Mouse (Mus musculus): ENCODE data around the gene Hipk3. TPM values are rescaled to one million over a fixed set of nuclear protein-coding genes. Genes with fewer than 3 reads are reported as not detected.

Gene Hipk3
- total RNA-seq, 1 experiment = 11.1 TPM

DNA sequence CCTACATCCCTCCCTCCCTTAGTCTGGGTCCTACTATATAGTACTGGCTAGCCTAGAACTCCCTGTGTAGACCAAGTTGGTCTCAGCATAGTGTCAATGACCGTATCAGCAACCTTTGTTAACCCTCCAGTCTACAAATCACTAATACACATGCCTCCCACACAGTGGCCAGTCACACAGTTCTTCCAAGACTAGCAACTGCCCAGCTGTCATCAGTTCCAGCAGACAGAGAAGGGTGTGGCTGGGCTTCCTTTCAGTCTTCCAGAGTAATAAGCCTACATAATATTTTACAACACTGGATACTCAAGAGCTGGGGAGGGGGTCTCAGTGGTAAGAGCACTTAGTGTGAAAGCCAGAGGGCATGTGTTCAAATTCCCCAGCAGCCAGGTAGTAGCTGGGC, 74.2 kb downstream of the Hipk3 start:
- no peak overlapping the region for H3K9ac ChIP-seq (ENCODE audit: insufficient read depth, low read depth, low read length, poor library complexity, severe bottlenecking)
- no peak overlapping the region for H3K4me3 ChIP-seq (ENCODE audit: insufficient read depth in 1 of 2, low read depth in 1 of 2, low read length in 2 of 2, poor library complexity in 1 of 2, severe bottlenecking in 1 of 2)
- no peak overlapping the region for H3K27ac ChIP-seq (ENCODE audit: insufficient read depth, low read depth, low read length, poor library complexity, severe bottlenecking)
- no peaks in the 10 kb centered on the region for H3K9me3 ChIP-seq (ENCODE audit: control insufficient read depth, insufficient read depth, low read depth, low read length)
- no peaks in the 10 kb centered on the region for H3K4me1 ChIP-seq (ENCODE audit: control insufficient read depth in 2 of 2, insufficient read depth in 2 of 2, low read length in 2 of 2, poor library complexity in 1 of 2)
- no peak for DNase-seq (ENCODE audit: low read depth, low spot score)
- in situ Hi-C loops (cut with MboI; ENCODE audit: low sequenced_read_pairs in 2 of 2, unreplicated experiment in 2 of 2) = no loop called here
- H3K36me3 ChIP-seq (ENCODE audit: control insufficient read depth, insufficient read depth, low read length, poor library complexity, severe bottlenecking) = no peaks in the 10 kb centered on the region
- TF ChIP-seq MAFK (IDR thresholded peaks at IDR 0.05; ENCODE audit: insufficient read depth, low read depth, low read length) = no peak
- no peak for TF ChIP-seq HCFC1 (IDR thresholded peaks at IDR 0.05; ENCODE audit: borderline replicate concordance, insufficient read depth, low read length)
- TF ChIP-seq ZNF384 (IDR thresholded peaks at IDR 0.05; ENCODE audit: low read depth, low read length) = no peak
- TF ChIP-seq ZC3H11A (IDR thresholded peaks at IDR 0.05; ENCODE audit: borderline replicate concordance, low read depth, low read length) = no peak
- TF ChIP-seq CHD2 (IDR thresholded peaks at IDR 0.05; ENCODE audit: low read depth, low read length) = no peak

DNA sequence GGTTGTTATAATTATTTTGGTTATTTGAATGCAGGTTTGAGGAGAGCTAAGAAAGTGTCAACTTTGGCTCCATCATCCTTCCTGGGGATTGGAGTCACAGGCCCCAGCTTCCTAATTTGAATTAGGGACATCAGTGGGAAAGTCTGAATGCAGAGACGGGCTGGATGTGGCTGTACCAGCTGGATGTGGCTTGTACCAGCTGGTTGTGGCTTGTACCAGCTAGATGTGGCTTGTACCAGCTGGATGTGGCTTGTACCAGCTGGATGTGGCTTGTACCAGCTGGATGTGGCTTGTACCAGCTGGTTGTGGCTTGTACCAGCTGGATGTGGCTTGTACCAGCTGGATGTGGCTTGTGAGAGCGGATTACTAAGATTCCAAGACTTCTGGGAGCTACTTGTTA, 74.8 kb downstream of the Hipk3 start:
- Histone ChIP-seq H3K9ac (ENCODE audit: insufficient read depth, low read depth, low read length, poor library complexity, severe bottlenecking) (no peak overlapping the region), H3K4me1 (ENCODE audit: control insufficient read depth in 2 of 2, insufficient read depth in 2 of 2, low read length in 2 of 2, poor library complexity in 1 of 2) (no peaks in the 10 kb centered on the region), H3K4me3 (ENCODE audit: insufficient read depth in 1 of 2, low read depth in 1 of 2, low read length in 2 of 2, poor library complexity in 1 of 2, severe bottlenecking in 1 of 2) (no peak overlapping the region), H3K27ac (ENCODE audit: insufficient read depth, low read depth, low read length, poor library complexity, severe bottlenecking) (no peak overlapping the region), H3K9me3 (ENCODE audit: control insufficient read depth, insufficient read depth, low read depth, low read length) (no peaks in the 10 kb centered on the region), H3K36me3 (ENCODE audit: control insufficient read depth, insufficient read depth, low read length, poor library complexity, severe bottlenecking) (no peaks in the 10 kb centered on the region)
- in situ Hi-C loops (cut with MboI; ENCODE audit: low sequenced_read_pairs in 2 of 2, unreplicated experiment in 2 of 2) = no loop called here
- no peak for TF ChIP-seq ZNF384 (IDR thresholded peaks at IDR 0.05; ENCODE audit: low read depth, low read length)
- no peak for TF ChIP-seq MAFK (IDR thresholded peaks at IDR 0.05; ENCODE audit: insufficient read depth, low read depth, low read length)
- no peak for TF ChIP-seq HCFC1 (IDR thresholded peaks at IDR 0.05; ENCODE audit: borderline replicate concordance, insufficient read depth, low read length)
- no peak for TF ChIP-seq CHD2 (IDR thresholded peaks at IDR 0.05; ENCODE audit: low read depth, low read length)
- no peak for TF ChIP-seq ZC3H11A (IDR thresholded peaks at IDR 0.05; ENCODE audit: borderline replicate concordance, low read depth, low read length)
- no peak for DNase-seq (ENCODE audit: low read depth, low spot score)

DNA sequence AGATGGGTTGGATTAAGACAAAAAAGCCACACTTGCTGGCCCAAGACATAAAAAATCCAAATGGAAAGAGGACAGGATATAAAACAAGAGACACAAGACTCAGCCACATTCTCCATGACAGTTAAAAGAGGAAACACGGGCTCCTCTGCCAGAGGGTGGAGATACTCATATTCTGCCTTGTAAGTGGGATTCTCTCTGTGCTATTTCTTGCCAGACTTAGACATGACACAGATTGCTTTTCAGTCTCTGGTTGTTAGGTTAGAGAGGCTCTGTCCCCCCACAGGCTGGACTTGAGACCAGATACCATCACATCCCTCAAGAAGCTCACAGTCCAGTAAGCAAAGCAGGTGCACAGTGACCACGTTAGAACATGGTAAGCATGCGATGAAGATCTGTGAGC, 81.2 kb downstream of the Hipk3 start:
- H3K9ac ChIP-seq (ENCODE audit: insufficient read depth, low read depth, low read length, poor library complexity, severe bottlenecking) = no peak overlapping the region
- no peaks in the 10 kb centered on the region for H3K36me3 ChIP-seq (ENCODE audit: control insufficient read depth, insufficient read depth, low read length, poor library complexity, severe bottlenecking)
- no peak for DNase-seq (ENCODE audit: low read depth, low spot score)
- no peaks in the 10 kb centered on the region for H3K9me3 ChIP-seq (ENCODE audit: control insufficient read depth, insufficient read depth, low read depth, low read length)
- in situ Hi-C loops (cut with MboI; ENCODE audit: low sequenced_read_pairs in 2 of 2, unreplicated experiment in 2 of 2) = no loop called here
- no peak overlapping the region for H3K4me3 ChIP-seq (ENCODE audit: insufficient read depth in 1 of 2, low read depth in 1 of 2, low read length in 2 of 2, poor library complexity in 1 of 2, severe bottlenecking in 1 of 2)
- no peak for TF ChIP-seq ZNF384 (IDR thresholded peaks at IDR 0.05; ENCODE audit: low read depth, low read length)
- no peak overlapping the region for H3K27ac ChIP-seq (ENCODE audit: insufficient read depth, low read depth, low read length, poor library complexity, severe bottlenecking)
- no peaks in the 10 kb centered on the region for H3K4me1 ChIP-seq (ENCODE audit: control insufficient read depth in 2 of 2, insufficient read depth in 2 of 2, low read length in 2 of 2, poor library complexity in 1 of 2)

DNA sequence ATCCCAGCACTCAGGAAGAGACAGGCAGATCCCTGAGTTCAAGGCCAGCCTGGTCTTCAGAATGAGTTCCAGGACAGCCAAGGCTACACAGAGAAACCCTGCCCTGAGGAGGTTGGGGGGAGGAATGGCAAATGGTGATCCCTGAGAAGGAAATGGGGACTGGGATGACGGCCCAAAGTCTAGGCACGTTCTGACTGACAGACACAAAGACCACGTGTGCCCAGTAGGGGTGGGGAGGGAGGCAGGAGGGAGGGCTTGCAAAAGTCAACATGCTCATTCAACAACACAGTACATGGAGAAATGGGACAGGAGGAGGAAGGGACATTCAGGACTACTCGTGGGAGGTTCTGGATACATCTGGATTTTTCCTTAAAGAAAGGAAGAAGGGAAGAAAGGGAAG, 81.8 kb downstream of the Hipk3 start:
- TF ChIP-seq CHD2 (IDR thresholded peaks at IDR 0.05; ENCODE audit: low read depth, low read length) (no peak), ZNF384 (IDR thresholded peaks at IDR 0.05; ENCODE audit: low read depth, low read length) (no peak), HCFC1 (IDR thresholded peaks at IDR 0.05; ENCODE audit: borderline replicate concordance, insufficient read depth, low read length) (no peak), MAFK (IDR thresholded peaks at IDR 0.05; ENCODE audit: insufficient read depth, low read depth, low read length) (no peak), ZC3H11A (IDR thresholded peaks at IDR 0.05; ENCODE audit: borderline replicate concordance, low read depth, low read length) (no peak)

DNA sequence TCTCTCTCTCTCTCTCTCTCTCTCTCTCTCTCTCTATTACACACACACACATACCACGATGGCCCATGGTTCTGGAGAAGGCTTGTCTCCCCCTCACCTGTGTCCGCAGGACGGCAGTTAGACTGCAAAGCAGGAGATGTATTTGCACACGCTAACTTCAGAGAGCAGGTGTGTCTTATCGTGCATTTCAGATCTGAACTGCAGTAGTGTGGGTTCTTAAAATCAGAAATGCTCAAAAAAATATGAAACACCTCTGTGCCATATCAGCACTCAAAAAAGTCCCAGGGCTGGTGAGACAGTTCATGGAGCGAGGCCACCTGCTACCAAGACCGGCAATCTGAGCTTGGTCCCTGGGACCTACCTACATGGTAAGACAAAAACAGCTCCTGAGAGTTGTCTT, 82.4 kb downstream of the Hipk3 start:
- DNase-seq (ENCODE audit: low read depth, low spot score) = no peak
- Histone ChIP-seq H3K4me3 (ENCODE audit: insufficient read depth in 1 of 2, low read depth in 1 of 2, low read length in 2 of 2, poor library complexity in 1 of 2, severe bottlenecking in 1 of 2) (no peak overlapping the region), H3K27ac (ENCODE audit: insufficient read depth, low read depth, low read length, poor library complexity, severe bottlenecking) (no peak overlapping the region), H3K4me1 (ENCODE audit: control insufficient read depth in 2 of 2, insufficient read depth in 2 of 2, low read length in 2 of 2, poor library complexity in 1 of 2) (no peaks in the 10 kb centered on the region), H3K9me3 (ENCODE audit: control insufficient read depth, insufficient read depth, low read depth, low read length) (no peaks in the 10 kb centered on the region), H3K9ac (ENCODE audit: insufficient read depth, low read depth, low read length, poor library complexity, severe bottlenecking) (no peak overlapping the region), H3K36me3 (ENCODE audit: control insufficient read depth, insufficient read depth, low read length, poor library complexity, severe bottlenecking) (no peaks in the 10 kb centered on the region)
- in situ Hi-C loops (cut with MboI; ENCODE audit: low sequenced_read_pairs in 2 of 2, unreplicated experiment in 2 of 2) = no loop called here
- TF ChIP-seq CHD2 (IDR thresholded peaks at IDR 0.05; ENCODE audit: low read depth, low read length) (no peak), ZNF384 (IDR thresholded peaks at IDR 0.05; ENCODE audit: low read depth, low read length) (no peak)

More for the DNA sequence above, 81.8 kb downstream of the Hipk3 start:
- no peaks in the 10 kb centered on the region for H3K4me1 ChIP-seq (ENCODE audit: control insufficient read depth in 2 of 2, insufficient read depth in 2 of 2, low read length in 2 of 2, poor library complexity in 1 of 2)
- H3K27ac ChIP-seq (ENCODE audit: insufficient read depth, low read depth, low read length, poor library complexity, severe bottlenecking) = no peak overlapping the region
- in situ Hi-C loops (cut with MboI; ENCODE audit: low sequenced_read_pairs in 2 of 2, unreplicated experiment in 2 of 2) = no loop called here
- H3K4me3 ChIP-seq (ENCODE audit: insufficient read depth in 1 of 2, low read depth in 1 of 2, low read length in 2 of 2, poor library complexity in 1 of 2, severe bottlenecking in 1 of 2) = no peak overlapping the region
- DNase-seq (ENCODE audit: low read depth, low spot score) = no peak
- no peak overlapping the region for H3K9ac ChIP-seq (ENCODE audit: insufficient read depth, low read depth, low read length, poor library complexity, severe bottlenecking)
- H3K36me3 ChIP-seq (ENCODE audit: control insufficient read depth, insufficient read depth, low read length, poor library complexity, severe bottlenecking) = no peaks in the 10 kb centered on the region
- no peaks in the 10 kb centered on the region for H3K9me3 ChIP-seq (ENCODE audit: control insufficient read depth, insufficient read depth, low read depth, low read length)

Data from ES-E14 (cell line).